Mouse (Mus musculus) telencephalon, adult 2 months (tissue): Measurements from ENCODE around the gene Gm21897.
"Not testable (repeated sequence)": the region's sequence is repeated elsewhere in the genome, so short reads cannot be mapped to it uniquely, and the experiment has no call there.

Experiments used
- DNase-seq: peaks from one replicate; pipeline ENCODE4 v3.0.0-alpha.2; 2011; ENCODE audit warnings: low read depth, low spot score

Gene Gm21897

DNA sequence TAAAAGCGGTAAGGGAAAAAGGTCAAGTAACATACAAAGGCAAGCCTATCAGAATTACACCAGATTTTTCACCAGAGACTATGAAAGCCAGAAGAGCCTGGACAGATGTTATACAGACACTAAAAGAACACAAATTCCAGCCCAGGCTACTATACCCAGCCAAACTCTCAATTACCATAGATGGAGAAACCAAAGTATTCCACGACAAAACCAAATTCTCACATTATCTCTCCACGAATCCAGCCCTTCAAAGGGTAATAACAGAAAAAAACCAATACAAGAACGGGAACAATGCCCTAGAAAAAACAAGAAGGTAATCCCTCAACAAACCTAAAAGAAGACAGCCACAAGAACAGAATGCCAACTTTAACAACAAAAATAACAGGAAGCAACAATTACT lies at the start of gene Gm21897:
TSS of gene Gm21897 (plus strand) at position 301 of the 400 bp plus-strand sequence.
- DNase-seq, result not testable (repeated sequence)

DNA sequence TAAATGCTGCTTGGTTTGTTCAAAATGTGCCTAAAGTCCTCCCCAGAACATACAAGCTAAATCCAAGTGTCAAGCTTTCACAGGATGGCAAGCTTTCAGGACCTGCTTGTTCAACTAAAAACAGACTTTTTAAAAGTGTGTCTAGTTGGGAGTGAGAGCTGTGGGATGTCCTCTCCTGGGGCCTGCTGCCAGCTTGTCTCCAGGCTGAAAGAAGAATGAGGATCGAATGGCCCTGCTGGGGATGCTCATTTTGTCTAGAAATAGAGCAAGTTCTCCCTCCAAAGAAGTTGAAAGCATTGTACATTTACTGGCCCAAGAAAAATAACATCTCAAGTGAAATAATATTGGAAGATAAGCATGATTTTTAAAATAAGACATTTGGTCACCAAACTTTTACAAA lies 45.0 kb upstream of the Gm21897 start:
- no peak for DNase-seq

DNA sequence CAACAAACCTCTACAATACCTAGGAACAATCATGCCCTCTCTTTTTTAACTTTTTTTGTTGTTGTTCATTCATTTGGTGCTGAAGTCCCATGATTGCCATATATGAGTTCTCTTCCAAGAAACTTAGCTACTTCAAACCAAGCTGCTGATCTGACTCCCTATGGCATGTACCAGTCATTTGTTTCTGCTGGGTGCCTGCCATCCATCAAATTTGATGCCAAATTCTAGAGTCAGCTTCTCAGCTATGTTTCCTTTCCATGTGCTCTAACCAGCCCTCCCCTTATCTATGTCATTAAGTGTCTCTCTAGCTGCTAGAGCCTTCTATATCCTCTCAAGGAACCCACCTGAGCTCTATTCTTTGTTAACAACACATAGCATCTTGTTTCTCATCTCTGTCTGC lies 39.8 kb upstream of the Gm21897 start:
- DNase-seq, result no peak

DNA sequence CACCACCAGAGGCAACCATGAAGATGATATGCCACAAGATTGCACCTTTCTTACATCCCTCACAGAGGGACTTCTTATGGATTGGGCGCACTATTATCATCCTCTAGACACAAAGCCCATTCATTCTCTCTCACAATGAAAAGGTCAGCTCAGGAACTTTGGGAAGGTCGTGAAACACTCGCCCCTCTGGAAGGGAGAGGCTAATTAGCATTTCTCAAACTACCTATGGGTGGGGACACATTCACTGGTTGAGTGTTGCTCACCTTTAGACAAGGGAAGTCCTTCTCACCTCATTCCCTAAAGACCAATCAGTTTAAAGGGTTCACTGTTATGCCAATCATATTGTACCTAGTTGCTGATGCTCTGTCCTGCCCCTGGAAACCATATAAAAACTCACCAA lies 24.2 kb upstream of the Gm21897 start:
- DNase-seq, result no peak

DNA sequence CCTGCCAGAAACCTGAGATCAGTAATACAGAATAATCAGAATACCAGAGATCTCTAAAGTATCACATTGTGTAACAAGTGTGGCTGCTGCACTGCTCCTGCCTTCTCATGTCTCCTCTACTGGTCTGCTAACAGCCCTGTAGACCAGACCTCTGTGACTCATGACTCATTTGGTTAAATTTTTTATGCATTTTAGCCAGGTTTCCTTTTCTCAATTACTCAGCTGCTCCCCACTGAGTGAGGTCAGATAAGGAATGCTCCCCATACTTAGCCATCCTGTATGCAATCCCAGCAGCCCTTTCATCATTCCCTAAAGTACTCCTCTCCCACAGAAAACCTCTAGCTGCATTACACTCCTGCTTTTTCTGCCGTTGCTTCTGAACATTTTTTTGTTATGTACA lies 23.0 kb upstream of the Gm21897 start:
- DNase-seq, result no peak

DNA sequence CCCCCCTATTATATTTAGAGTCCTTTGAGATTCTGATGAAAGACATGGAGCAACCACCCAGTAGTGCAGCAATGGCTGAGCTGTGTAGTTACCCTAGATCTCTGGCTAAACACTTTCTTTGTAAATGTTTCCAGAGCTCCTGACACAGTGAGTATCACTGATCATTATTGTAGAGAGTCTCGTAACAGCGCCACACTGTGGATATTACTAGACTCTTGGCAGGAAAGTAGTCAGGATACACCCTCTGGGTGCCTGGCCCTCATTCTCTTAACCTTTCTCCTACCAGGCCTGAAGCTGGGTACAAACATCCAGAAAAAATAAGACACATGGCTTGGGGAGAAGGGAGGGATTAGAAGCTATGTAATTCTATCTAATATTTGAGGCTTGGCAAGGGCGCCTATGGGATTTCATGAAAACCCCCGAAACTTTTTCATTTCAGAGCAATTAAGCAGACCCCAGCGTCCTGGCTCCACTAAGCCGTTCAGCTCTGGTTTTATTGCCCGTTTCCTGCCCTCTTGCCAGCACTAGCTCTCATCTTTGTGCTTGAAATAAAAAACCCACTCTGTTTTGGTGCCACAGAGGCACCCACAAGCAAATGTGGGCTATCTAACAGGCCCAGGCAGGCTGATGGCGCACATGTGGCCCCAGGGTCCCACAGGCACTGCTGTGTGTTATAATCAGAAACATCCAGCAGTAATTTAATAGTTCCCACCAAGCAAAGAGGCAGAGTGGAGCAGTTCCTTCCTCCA lies 22.2 kb upstream of the Gm21897 start:
- DNase-seq, result no peak

DNA sequence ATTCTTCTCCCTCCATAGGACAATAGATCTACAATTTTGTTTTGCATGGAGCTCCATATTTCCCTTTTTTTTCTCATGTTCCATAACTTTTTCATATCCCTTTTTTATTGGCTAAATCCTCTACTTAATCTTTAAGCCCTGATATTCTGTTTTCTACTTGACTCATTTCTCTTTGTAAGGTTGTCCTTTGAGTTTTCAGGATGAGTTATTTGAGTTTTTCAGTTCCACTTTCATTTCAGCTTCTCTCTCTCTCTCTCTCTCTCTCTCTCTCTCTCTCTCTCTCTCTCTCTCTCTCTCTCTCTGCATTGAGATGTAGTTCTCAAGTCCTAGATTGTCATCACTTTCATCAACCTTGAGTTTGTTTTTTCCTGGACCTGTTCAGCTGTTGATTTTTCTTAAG lies 17.3 kb downstream of the Gm21897 start:
- DNase-seq, result no peak

DNA sequence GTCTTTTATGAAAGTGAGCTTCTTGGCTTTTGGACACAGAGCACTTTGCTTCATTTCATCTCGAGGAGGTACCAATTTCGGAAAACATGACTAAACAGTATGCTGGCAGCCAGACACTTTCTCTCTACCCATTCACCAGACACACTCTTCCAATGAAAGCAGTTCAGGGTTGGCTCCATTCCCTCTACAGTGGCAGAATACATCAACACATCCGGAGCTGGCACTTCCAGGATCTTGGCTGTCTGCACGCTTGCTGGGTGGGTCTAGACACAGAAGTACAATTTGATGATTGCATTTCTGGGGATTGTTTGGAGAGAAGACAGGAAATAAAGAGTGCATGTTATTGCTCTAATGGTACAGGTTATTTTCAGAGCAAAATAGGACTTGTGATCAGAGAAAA lies 21.8 kb downstream of the Gm21897 start:
- DNase-seq, result peak; percentile 28

DNA sequence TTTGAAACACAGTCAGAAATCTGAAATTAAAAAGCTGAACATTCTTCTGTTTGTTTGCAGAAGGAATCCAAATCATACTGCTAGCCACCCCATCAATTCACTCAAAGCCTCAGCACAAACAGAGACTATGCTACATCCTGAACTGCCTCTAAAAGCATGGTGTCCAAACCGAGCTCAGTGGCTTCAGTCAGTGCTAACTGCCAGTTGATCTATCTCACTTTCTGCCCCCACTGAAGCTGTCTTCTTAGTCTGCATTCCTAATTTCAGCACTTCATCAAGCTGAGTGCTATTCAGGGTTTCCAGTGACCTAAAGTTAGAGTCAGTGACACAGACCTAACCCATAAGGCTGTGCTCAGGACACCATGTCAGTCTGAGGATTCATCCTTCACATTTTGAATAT lies 28.8 kb downstream of the Gm21897 start:
- DNase-seq, result no peak

DNA sequence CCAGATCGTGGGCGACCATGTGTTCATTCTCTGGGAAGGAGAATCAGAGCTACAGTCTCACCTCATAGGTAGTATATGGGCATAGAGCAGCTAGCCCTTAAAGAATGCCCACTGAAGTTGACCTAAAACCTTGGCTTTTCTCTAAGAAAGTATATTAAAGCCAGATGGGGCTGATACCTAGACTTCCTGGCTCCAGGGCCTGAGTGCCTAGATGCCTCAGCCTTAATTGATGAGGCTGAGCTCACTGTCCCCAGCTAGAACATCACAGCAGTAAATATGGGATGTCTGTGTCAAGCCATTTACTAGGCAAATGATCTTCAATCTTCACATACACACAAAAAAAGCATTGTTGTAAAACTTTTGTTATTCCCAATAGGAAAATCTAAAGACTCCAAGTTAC lies 32.1 kb downstream of the Gm21897 start:
- DNase-seq, result no peak

DNA sequence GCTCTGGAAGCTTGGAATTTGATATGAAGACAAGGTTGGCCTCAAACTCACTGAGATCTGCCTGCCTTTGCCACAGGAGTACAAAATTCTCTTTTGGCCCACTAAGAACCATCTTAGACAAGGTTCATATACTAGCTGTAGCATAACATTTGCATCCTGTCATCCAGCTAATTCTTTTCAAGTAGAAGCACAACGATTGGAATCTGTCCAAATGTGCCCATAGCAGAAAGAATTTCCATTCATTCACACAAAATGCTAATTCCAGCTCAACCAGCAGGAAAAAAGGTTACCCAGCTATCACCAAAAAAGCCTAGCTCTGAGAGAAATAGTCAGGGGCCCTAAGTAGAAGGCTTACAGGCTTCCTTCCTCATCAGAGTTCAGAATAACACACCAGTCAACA lies 34.0 kb downstream of the Gm21897 start:
- no peak for DNase-seq

DNA sequence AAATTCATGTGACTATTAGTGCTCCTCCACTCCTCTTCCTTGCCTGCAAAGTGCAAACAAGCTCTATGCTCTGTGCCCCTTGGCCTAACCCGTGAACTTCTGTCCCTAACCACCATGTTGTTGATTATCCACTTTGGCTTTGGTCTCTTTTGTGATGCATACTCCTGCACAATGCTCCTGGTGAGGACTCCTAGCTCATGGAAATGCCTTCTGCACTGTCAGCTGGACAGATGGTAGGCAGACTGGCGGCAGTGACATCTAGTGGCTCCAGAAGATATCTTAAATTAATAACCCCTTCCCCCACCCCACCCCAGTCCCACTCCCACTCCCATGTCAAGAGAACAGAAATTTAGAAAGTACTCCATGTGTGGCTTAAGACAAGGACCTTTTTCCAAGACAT lies 35.1 kb downstream of the Gm21897 start:
- no peak for DNase-seq

DNA sequence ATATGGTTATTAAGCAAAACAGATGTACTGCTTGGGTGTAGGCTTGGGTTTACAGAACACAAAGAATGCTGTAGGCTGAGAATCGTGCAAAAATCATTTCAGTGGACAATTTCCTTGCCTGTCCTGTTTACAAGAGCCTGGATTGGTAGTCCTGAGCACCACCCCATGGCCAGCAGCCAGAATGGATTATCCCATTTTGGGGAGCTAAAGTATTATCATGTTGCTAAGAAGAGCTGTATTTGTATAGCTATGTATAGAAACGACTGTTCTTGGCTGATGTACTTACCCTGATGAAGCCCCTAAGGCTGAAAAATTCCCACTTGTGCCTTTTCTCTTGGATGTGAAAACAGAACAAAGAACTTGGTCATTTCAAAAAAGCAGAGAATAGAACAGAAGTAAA lies 37.6 kb downstream of the Gm21897 start:
- DNase-seq, result no peak

DNA sequence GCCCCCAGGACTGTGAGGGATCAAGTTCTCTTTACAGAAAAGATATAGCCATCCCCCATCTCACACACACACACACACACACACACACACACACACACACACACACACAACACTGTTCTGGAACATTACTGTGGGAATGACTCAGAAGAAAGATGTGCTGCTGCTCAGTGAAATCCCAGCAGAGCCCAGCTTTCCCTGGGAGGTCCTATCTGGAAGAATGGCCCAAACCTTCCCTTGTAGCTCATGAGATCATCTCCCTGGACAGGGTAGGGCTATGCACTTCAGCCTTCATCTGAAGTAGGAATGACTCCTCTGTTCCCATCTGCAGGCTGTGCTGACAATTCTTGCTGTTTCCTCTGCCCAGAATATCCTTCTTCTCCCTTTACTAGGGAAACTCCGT lies 38.1 kb downstream of the Gm21897 start:
- DNase-seq, result no peak

DNA sequence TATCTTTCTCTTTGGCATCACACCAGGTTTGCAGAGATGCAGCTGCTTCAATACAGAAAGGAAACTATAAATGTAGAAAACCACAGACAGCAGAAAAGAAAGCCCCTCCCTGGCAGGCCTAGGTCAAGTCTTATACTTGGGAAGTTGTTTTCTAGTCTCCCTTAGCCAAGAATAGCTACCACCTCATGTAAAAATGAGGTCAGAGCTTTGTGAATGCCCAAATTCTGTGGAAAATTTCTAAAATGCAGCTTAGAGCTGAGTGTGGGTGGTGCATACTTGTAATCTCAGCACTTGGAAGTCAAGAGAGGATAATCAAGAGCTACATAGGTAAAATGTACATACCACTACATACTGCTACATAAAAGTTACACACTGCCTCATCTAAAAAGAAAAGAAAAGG lies 40.5 kb downstream of the Gm21897 start:
- peak; percentile 59 for DNase-seq

DNA sequence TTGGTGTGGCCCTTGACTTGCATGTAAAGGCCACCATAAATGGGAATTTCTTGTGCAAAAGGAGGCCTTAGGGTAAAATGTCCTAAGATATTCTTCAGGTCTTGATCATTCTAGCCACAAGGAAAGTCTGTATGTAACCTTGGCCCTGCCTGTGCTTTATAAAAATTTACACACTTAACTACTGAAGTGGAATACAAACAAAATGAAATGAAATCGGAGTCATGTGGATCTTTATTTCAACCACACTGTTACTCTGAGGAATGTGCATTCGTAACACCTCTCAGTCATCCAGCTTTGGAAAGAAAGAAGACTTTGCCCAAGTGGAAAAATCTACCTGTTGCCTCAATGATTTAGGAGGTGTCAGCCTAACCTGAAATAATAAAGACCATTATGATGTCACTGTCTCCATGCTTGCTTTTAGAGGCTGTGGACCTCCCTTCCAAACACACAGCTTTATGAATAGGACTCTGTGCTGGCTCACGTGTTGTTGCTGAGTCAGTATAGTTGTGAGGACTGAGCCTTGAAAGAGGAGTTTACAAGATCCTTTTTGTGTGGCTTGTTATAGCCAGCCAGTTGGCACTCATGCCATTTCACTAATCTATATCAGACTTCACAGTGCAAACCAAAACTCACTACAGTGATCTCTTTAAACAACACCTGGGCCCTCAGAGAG lies 42.0 kb downstream of the Gm21897 start:
- no peak for DNase-seq

DNA sequence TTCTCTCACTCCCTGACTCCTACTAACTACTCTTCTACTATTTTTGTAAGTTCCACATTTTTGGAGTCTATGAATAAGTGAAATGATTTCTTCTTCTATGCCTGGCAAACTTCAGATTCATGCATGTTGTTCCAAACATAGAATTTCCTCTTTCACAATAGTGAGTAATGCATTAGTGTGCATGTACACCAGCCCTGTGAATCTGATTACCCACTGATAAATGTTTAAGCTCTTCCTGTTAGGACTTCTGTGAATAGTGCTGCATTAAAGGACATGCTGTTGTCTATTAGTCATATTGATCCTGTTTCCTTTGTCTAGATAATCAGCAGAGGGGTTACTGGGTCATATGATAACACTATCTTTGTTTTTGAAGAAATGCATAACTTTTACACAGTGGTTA lies 43.6 kb downstream of the Gm21897 start:
- DNase-seq, result no peak
